ENCODE assay signal across 16 mouse cellular contexts in the genomic region with DNA sequence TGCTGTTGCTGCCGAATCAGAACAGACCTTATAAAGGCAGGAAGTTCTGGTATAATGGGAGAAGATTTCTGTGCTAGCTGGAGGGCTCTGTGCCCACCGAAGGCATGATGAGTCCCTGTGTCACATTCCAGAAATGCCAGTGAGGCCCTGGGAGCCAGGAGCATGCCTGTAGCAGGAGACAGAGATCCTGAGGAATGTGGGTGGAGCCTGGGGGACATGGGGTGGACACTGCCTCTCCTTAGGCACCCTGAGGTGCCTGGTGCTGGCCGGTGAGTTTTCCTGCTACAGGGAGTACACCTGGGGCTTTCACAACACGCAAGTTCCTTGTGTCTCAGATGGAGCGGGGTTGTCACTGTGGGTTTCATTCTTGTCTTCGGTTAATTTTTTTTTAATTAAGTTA. TPM values are rescaled to one million over a fixed set of nuclear protein-coding genes. Genes with fewer than 3 reads are reported as not detected.
DNase-seq lines count a peak whose midpoint lies in the region; ATAC-seq lines count a peak whose summit lies in the region.
"Had no signal": no experiment of that assay in that cellular context is flagged by ENCODE, and none has a peak within 500 bp of the region (broad histone marks: within the 10 kb centered on the region; RNA-seq: fewer than 3 reads in every experiment).

No protein-coding gene starts in this region.

- H3K4me1 ChIP-seq in heart, embryonic 15.5 days (replicated peaks) = peaks cover 14% of the 10 kb centered on the region
- peaks cover 7% of the 10 kb centered on the region for H3K4me1 ChIP-seq in heart, embryonic 11.5 days (ENCODE audit: control insufficient read depth, insufficient read depth, low read length)
- peaks cover 13% of the 10 kb centered on the region; the same call in 1 of the 2 replicates for H3K4me1 ChIP-seq in lung, embryonic 15.5 days
- H3K4me1 ChIP-seq in kidney, embryonic 14.5 days (ENCODE audit: control insufficient read depth, insufficient read depth, low read length) = no peaks in the 10 kb centered on the region
- H3K4me1 ChIP-seq: midbrain, embryonic 15.5 days had no signal

- H3K36me3 ChIP-seq in heart, embryonic 15.5 days = no peaks in the 10 kb centered on the region
- H3K36me3 ChIP-seq in heart, embryonic 11.5 days (ENCODE audit: control insufficient read depth, insufficient read depth, low read length) = no peaks in the 10 kb centered on the region
- no peaks in the 10 kb centered on the region for H3K36me3 ChIP-seq in lung, embryonic 15.5 days
- H3K36me3 ChIP-seq in kidney, embryonic 14.5 days (ENCODE audit: control insufficient read depth, insufficient read depth, low read length) = no peaks in the 10 kb centered on the region
- H3K36me3 ChIP-seq: forebrain, embryonic 12.5 days; G1E; limb, embryonic 15.5 days; midbrain, embryonic 15.5 days had no signal

- DNase-seq in lung, postnatal 25 days (ENCODE audit: low spot score) = no peak
- peak; percentile 11 to 47 for DNase-seq in kidney, postnatal 4 days
- no peak for DNase-seq in gastrocnemius, adult 18-20 months (ENCODE audit: low spot score)
- DNase-seq in adipocyte (ENCODE audit: low spot score) = no peak
- DNase-seq: adrenal gland, adult 2 months; gastrocnemius, postnatal 25 days; thymus, adult 18-20 months had no signal

- H3K27me3 ChIP-seq in heart, embryonic 15.5 days = no peaks in the 10 kb centered on the region
- no peaks in the 10 kb centered on the region for H3K27me3 ChIP-seq in heart, embryonic 11.5 days (ENCODE audit: control insufficient read depth, insufficient read depth, low read length)
- no peaks in the 10 kb centered on the region for H3K27me3 ChIP-seq in lung, embryonic 15.5 days
- H3K27me3 ChIP-seq in kidney, embryonic 14.5 days (ENCODE audit: control insufficient read depth, insufficient read depth, low read length) = no peaks in the 10 kb centered on the region
- H3K27me3 ChIP-seq: forebrain, embryonic 12.5 days; limb, embryonic 15.5 days; midbrain, embryonic 15.5 days had no signal

- WGBS in heart, embryonic 15.5 days = 44% methylated on average over 6 of the region's 6 CpGs
- 41% methylated on average over 6 of the region's 6 CpGs for WGBS in heart, embryonic 11.5 days (ENCODE audit: insufficient replicate concordance)
- whole genome bisulfite sequencing in lung, embryonic 15.5 days = 47% methylated on average over 6 of the region's 6 CpGs
- 71% methylated on average over 6 of the region's 6 CpGs for WGBS in kidney, embryonic 14.5 days

- peak overlapping the region; percentile 12; the same call in 1 of the 2 replicates for H3K4me2 ChIP-seq in heart, embryonic 15.5 days
- H3K4me2 ChIP-seq in heart, embryonic 11.5 days = no peak overlapping the region
- H3K4me2 ChIP-seq in lung, embryonic 15.5 days = no peak overlapping the region
- no peak overlapping the region for H3K4me2 ChIP-seq in kidney, embryonic 14.5 days (replicated peaks; ENCODE audit: low read depth, low read length)
- H3K4me2 ChIP-seq: forebrain, embryonic 12.5 days; limb, embryonic 15.5 days; midbrain, embryonic 15.5 days had no signal

- H3K4me3 ChIP-seq in heart, embryonic 15.5 days = no peak overlapping the region
- H3K4me3 ChIP-seq in heart, embryonic 11.5 days (ENCODE audit: low read depth, low read length) = no peak overlapping the region
- H3K4me3 ChIP-seq in lung, embryonic 15.5 days = no peak overlapping the region
- no peak overlapping the region for H3K4me3 ChIP-seq in kidney, embryonic 14.5 days (ENCODE audit: low read length)
- H3K4me3 ChIP-seq: forebrain, embryonic 12.5 days; limb, embryonic 15.5 days; midbrain, embryonic 15.5 days had no signal

- ATAC-seq in heart, embryonic 15.5 days (replicated peaks; ENCODE audit: insufficient number of reproducible peaks, insufficient read depth, low FRiP score, low read depth) = peak; percentile 39; the same call in 1 of the 2 replicates
- no peak for ATAC-seq in heart, embryonic 11.5 days (replicated peaks; ENCODE audit: insufficient number of reproducible peaks, low FRiP score, low TSS enrichment)
- peak; percentile 48; the same call in 1 of the 2 replicates for ATAC-seq in lung, embryonic 15.5 days (ENCODE audit: borderline replicate concordance, extremely low read depth, low FRiP score, low TSS enrichment)
- ATAC-seq in kidney, embryonic 14.5 days (ENCODE audit: low FRiP score, low TSS enrichment) = peak; percentile 55; the same call in 1 of the 2 replicates
- ATAC-seq: CD4-positive, CD25-positive, alpha-beta regulatory T cell, adult 4 months; midbrain, embryonic 15.5 days had no signal

- H3K27ac ChIP-seq in heart, embryonic 15.5 days = no peak overlapping the region
- H3K27ac ChIP-seq in heart, embryonic 11.5 days (ENCODE audit: low read depth, low read length) = no peak overlapping the region
- no peak overlapping the region for H3K27ac ChIP-seq in lung, embryonic 15.5 days
- no peak overlapping the region for H3K27ac ChIP-seq in kidney, embryonic 14.5 days (ENCODE audit: low read depth, low read length)
- H3K27ac ChIP-seq: forebrain, embryonic 12.5 days; limb, embryonic 15.5 days; midbrain, embryonic 15.5 days had no signal

- H3K9ac ChIP-seq in heart, embryonic 15.5 days = no peak overlapping the region; the same call in 1 of the 2 replicates
- H3K9ac ChIP-seq in heart, embryonic 11.5 days (ENCODE audit: low read depth, low read length) = no peak overlapping the region
- no peak overlapping the region for H3K9ac ChIP-seq in lung, embryonic 15.5 days
- H3K9ac ChIP-seq in kidney, embryonic 14.5 days (ENCODE audit: low read depth, low read length) = no peak overlapping the region
- H3K9ac ChIP-seq: forebrain, embryonic 12.5 days; limb, embryonic 15.5 days; midbrain, embryonic 15.5 days had no signal

- H3K9me3 ChIP-seq in heart, embryonic 15.5 days (replicated peaks) = no peaks in the 10 kb centered on the region
- H3K9me3 ChIP-seq in heart, embryonic 11.5 days (replicated peaks; ENCODE audit: control insufficient read depth, low read length) = no peaks in the 10 kb centered on the region
- no peaks in the 10 kb centered on the region for H3K9me3 ChIP-seq in lung, embryonic 15.5 days
- no peaks in the 10 kb centered on the region for H3K9me3 ChIP-seq in kidney, embryonic 14.5 days (ENCODE audit: control insufficient read depth, low read length)
- H3K9me3 ChIP-seq: forebrain, embryonic 12.5 days; G1E; limb, embryonic 15.5 days; midbrain, embryonic 15.5 days had no signal

RNA-seq across cellular contexts. Expression of gene Shank2, which starts 53.5 kb away (rescaled TPM):
- 0.50 and 0.81 TPM in 2 replicates for polyA plus RNA-seq in heart, embryonic 15.5 days (2015; fragmentation: Nextera tagmentation; extraction: Ambion mirVana)
- 0.20 and 0.40 TPM in 2 replicates for polyA plus RNA-seq in heart, embryonic 11.5 days (2014; fragmentation: Nextera tagmentation; extraction: Ambion mirVana)
- 1.4 and 1.8 TPM in 2 replicates for polyA plus RNA-seq in lung, embryonic 15.5 days (2015; fragmentation: Nextera tagmentation; extraction: Ambion mirVana)
- 2.6 and 3.3 TPM in 2 replicates for polyA plus RNA-seq in kidney, embryonic 14.5 days (2014; fragmentation: Nextera tagmentation; extraction: Ambion mirVana)
- total RNA-seq in gastrocnemius, adult 18-20 months (2021) = under 1 TPM; 0.11 to 0.12 TPM
- polyA plus RNA-seq: G1E had no signal

Comparison
In these comparisons a context has a peak if more than half of its experiments do, and no peak if none do; other contexts are left out.
1. DNase-seq: peak in kidney, postnatal 4 days (2 of 2); none in lung, postnatal 25 days (single experiment), gastrocnemius, adult 18-20 months (single experiment) and adipocyte (single experiment).